Mouse (Mus musculus): ENCODE data around the gene Exosc5. TPM values are rescaled to one million over a fixed set of nuclear protein-coding genes. Genes with fewer than 3 reads are reported as not detected.
A peak's percentile ranks its signal among the peaks of the same experiment; 100 is the strongest.

Gene Exosc5
- polyA plus RNA-seq, 1 experiment from 2014 or later = 45.1 TPM

DNA sequence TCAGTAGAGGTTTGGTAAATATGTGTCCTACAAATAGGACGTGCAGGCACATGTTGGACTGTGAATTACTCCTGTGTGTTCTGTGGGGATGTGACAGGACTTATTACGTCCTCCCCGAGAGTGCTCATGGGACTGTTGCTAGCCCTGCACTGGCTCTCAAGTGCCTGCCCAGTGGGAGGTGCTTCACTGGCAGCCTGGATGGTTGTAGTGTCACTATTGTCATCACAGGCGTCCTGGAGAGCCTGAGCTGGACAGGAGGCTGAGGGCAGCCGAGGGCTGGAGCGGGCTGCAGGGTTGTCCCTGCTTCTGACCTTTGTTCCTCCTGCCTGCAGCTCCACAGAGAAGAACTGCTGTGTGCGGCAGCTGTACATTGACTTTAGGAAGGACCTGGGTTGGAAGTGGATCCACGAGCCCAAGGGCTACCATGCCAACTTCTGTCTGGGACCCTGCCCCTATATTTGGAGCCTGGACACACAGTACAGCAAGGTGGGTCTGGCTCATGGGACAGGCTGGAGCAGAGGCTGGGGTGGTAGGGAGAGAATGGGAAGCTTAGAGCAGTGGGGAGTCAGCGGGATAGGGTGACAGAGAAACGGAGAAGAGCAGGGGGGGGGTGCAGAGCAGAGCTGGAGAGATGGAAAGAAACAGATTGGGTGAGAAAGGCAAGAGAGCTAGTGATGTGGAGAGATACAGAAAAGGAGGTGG lies 45.0 kb downstream of the Exosc5 start:
- peak; percentile 21; the same call in 1 of the 2 replicates for ATAC-seq (ENCODE audit: low read depth)
- H3K4me3 ChIP-seq = peak overlapping the region; percentile 34; the same call in 1 of the 2 replicates
- 22% methylated on average over 10 of the region's 10 CpGs for WGBS
- H3K36me3 ChIP-seq = no peaks in the 10 kb centered on the region
- H3K9me3 ChIP-seq = no peaks in the 10 kb centered on the region
- H3K9ac ChIP-seq = peak overlapping the region; percentile 36; the same call in 1 of the 2 replicates
- no peak overlapping the region for H3K27ac ChIP-seq (replicated peaks)
- peaks cover 10% of the 10 kb centered on the region for H3K27me3 ChIP-seq
- H3K4me2 ChIP-seq = peak overlapping the region; percentile 59
- peaks cover 18% of the 10 kb centered on the region for H3K4me1 ChIP-seq (replicated peaks)

DNA sequence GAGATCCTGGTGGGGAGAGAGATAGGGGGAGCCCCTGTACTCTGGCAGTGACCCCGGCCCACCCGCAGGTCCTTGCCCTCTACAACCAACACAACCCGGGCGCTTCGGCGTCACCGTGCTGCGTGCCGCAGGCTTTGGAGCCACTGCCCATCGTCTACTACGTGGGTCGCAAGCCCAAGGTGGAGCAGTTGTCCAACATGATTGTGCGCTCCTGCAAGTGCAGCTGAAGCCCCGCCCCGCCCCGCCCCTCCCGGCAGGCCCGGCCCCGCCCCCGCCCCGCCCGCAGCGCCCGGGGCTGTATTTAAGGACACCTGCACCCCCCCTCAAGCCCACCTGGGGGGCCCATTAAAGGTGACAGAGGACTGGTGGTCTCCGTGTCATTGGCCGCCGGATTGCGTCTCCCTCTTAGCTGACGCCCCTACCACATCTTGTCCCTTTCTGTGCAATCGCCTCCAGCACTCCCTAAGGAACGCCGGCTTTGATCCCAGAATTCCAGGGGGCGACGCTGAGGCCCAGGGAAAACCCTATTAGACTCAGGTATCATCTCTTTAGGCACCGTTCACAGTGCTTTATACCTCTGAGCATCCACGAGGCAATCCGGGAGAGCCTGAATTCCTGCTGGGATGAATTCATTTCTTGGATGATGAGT lies 45.9 kb downstream of the Exosc5 start:
- peaks cover 22% of the 10 kb centered on the region for H3K4me1 ChIP-seq (replicated peaks)
- peak; percentile 49 for ATAC-seq (ENCODE audit: low read depth)
- peak overlapping the region; percentile 59 for H3K4me2 ChIP-seq
- H3K9me3 ChIP-seq = no peaks in the 10 kb centered on the region
- H3K27me3 ChIP-seq = peaks cover 10% of the 10 kb centered on the region
- no peak overlapping the region for H3K27ac ChIP-seq (replicated peaks)
- WGBS = 1% methylated on average over 37 of the region's 37 CpGs
- H3K36me3 ChIP-seq = no peaks in the 10 kb centered on the region
- peak overlapping the region; percentile 63 for H3K9ac ChIP-seq
- H3K4me3 ChIP-seq = peak overlapping the region; percentile 34

DNA sequence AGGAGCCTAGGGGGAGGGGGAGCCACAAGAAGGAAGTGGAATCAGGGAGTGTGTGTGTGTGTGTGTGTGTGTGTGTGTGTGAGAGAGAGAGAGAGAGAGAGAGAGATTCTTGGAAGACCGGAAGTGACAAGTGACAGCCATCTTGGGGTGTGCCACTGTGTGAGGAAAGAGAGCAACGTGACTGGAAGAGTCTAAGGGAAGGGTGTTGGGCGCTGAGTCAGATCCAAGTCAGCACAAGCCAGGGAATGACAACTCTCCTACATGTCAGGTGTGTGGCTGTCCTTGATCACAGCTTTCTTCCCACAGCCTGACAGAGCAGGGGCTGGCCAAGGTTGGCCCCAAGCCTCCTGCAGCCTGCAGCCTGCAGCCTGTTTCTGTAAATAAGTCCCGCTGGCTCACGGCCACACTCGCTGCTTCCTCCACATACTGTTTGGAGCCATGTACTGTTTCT lies 46.9 kb downstream of the Exosc5 start:
- Histone ChIP-seq H3K36me3 (no peaks in the 10 kb centered on the region), H3K27ac (replicated peaks) (no peak overlapping the region), H3K9ac (no peak overlapping the region), H3K27me3 (peaks cover 10% of the 10 kb centered on the region), H3K9me3 (no peaks in the 10 kb centered on the region), H3K4me1 (replicated peaks) (peaks cover 31% of the 10 kb centered on the region), H3K4me2 (no peak overlapping the region; the same call in 1 of the 2 replicates), H3K4me3 (no peak overlapping the region)
- no peak for ATAC-seq (ENCODE audit: low read depth)
- 69% methylated on average over 6 of the region's 6 CpGs for WGBS

DNA sequence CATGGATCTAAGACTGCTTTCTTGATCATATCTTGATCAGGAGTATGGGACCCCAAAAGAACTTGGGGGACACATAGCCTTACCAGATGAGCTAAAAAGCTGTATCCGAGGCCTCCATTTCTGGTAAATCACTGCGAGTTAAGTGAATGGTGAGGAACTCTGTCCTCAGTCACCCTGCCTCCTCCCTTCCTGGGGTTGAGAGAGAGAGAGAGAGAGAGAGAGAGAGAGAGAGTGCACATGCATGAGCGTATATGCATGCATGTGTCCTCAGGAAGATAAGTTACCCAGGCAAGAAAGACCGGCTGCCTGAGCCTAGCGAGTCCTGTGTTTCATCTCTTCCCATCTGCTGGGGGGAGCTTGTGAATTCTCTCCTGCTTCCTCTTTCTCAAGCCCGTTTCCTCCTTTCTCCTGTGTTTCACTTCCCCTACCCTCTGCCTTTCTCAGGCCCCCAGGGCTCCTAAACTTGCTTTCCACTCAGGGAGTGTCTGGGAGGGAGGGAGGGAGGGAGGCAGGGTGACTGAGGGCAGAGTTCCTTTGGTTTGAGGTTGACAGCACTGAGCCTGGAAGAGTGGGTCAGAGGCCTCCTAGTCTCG lies 47.7 kb downstream of the Exosc5 start:
- Histone ChIP-seq H3K4me3 (no peak overlapping the region), H3K27me3 (peaks cover 10% of the 10 kb centered on the region), H3K9me3 (no peaks in the 10 kb centered on the region), H3K9ac (no peak overlapping the region), H3K4me2 (no peak overlapping the region), H3K4me1 (replicated peaks) (peaks cover 40% of the 10 kb centered on the region), H3K27ac (replicated peaks) (0 out of 2 replicates have a peak overlapping the region, but pooled peaks have one; percentile 13), H3K36me3 (no peaks in the 10 kb centered on the region)
- WGBS = 54% methylated on average over 7 of the region's 7 CpGs
- ATAC-seq (ENCODE audit: low read depth) = no peak

DNA sequence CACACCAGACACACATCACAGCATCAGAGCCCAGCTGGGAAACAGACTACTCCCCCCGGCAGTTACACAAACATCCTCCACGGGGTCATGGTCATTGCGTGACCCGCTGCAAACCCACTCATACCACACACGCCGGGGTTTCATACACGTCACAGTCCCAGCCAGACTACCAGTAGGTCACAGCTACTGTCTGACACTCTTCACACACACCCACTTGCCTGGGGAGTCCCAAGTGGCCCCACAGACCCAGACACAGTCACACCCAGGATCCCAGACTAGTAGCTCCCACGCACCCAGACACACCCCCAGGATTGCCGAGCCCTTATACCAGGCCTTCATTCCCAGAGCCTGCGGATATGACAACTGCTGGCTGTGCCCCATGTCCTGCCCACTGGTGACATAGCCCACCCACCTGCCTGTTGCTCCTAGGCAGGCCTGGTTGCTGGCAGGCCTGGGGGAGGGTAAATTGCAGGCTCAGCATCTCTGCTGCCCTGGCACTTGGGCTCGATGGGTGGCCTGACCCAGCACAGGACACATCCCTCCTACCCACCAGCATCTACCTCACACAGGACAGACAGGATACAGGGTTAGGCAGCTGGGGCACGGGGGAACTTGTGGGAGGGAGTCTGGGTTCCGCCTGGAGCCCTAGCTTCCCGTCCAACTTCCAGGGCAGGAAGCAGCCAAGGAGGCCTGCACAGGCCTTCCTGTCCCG lies 48.8 kb downstream of the Exosc5 start:
- no peak overlapping the region for H3K9ac ChIP-seq
- H3K36me3 ChIP-seq = peaks cover 8% of the 10 kb centered on the region
- H3K4me2 ChIP-seq = no peak overlapping the region
- 59% methylated on average over 15 of the region's 15 CpGs for WGBS
- no peaks in the 10 kb centered on the region for H3K9me3 ChIP-seq
- H3K27me3 ChIP-seq = peaks cover 10% of the 10 kb centered on the region
- peaks cover 49% of the 10 kb centered on the region for H3K4me1 ChIP-seq (replicated peaks)
- peak overlapping the region; percentile 23; the same call in 1 of the 2 replicates for H3K27ac ChIP-seq (replicated peaks)
- H3K4me3 ChIP-seq = no peak overlapping the region
- ATAC-seq (ENCODE audit: low read depth) = no peak

DNA sequence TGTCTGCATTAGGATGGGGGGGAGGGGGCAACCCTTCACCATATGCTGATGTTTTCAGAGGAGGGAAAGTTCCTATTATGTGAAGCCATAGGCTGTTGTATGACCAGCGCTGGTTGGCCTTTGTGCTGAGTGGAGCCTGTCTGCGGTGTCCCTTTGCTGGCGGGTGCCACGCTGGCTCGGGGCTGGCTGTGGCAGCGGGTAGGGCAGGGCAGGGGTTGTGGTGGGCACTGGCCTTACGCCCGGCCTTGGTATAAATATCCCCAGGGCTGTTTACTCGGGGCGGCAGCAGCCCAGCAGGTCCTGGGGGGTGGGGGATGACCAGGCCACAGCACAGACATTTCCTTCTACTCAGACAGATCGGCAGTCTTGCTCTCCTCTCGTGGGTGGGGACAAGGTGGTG lies 51.0 kb downstream of the Exosc5 start:
- peaks cover 30% of the 10 kb centered on the region for H3K36me3 ChIP-seq
- 20% methylated on average over 12 of the region's 12 CpGs for WGBS
- H3K9me3 ChIP-seq = no peaks in the 10 kb centered on the region
- ATAC-seq (ENCODE audit: low read depth) = peak; percentile 9; the same call in 1 of the 2 replicates
- peaks cover 36% of the 10 kb centered on the region for H3K4me1 ChIP-seq (replicated peaks)
- H3K9ac ChIP-seq = peak overlapping the region; percentile 48
- no peak overlapping the region for H3K27ac ChIP-seq (replicated peaks)
- H3K27me3 ChIP-seq = no peaks in the 10 kb centered on the region; the same call in 1 of the 2 replicates
- no peak overlapping the region for H3K4me3 ChIP-seq
- H3K4me2 ChIP-seq = no peak overlapping the region

DNA sequence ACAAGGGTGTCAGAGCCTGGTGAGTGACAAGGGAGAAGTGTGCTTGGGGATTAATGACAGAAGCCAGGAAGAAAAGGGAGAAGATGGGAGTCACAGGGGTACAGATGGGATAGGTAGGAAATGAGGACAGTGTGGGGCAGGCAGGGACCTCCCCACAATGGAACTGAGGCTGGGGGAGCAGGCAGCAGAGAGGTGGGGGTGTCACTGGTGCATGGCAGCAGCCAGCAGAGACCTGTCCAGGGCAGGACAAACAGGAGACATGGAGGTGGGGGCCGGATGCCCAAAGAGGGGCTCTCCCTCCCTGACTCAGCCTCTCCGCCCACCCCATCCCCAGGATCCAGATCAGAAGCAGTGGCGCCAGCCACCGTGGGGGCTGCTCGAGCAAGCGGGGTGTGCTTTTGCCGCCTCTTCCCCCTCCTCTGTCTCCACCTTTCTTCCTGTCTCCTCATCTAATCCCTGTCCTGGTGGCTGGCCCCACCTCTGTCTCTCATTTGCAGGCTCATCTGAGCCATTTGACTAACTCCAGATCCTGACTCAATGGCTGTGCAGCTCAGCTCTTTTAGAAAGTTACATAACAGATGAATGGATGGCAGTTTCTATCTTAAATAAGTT lies 51.7 kb downstream of the Exosc5 start:
- H3K4me3 ChIP-seq = no peak overlapping the region
- peak; percentile 46 for ATAC-seq (ENCODE audit: low read depth)
- H3K9me3 ChIP-seq = no peaks in the 10 kb centered on the region
- H3K36me3 ChIP-seq = peaks cover 37% of the 10 kb centered on the region
- 5% methylated on average over 7 of the region's 7 CpGs for WGBS
- peak overlapping the region; percentile 21; the same call in 1 of the 2 replicates for H3K4me2 ChIP-seq
- H3K27ac ChIP-seq (replicated peaks) = no peak overlapping the region
- peaks cover 32% of the 10 kb centered on the region for H3K4me1 ChIP-seq (replicated peaks)
- peak overlapping the region; percentile 48 for H3K9ac ChIP-seq
- no peaks in the 10 kb centered on the region; the same call in 1 of the 2 replicates for H3K27me3 ChIP-seq

DNA sequence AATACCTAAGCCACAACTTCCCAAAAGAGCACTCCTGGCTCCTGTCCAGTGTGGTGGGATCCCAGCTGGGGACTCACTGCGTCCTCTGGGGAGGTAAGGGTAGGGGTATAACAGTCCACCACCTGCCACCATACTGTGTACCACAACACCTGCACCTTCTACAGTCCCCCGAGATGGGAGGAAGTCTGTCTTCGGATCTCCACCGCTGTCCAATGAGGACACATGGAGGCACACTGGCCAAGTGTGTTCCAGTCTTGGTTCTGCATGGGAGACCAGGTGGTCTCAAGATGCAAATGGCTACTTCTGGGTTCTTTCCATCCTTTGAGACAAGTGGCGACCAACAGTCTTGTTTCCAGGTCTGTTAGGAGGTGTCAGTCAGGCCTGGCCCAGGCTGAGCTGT lies 52.2 kb downstream of the Exosc5 start:
- no peak for ATAC-seq (ENCODE audit: low read depth)
- 65% methylated on average over 5 of the region's 5 CpGs for WGBS
- H3K36me3 ChIP-seq = peaks cover 43% of the 10 kb centered on the region

DNA sequence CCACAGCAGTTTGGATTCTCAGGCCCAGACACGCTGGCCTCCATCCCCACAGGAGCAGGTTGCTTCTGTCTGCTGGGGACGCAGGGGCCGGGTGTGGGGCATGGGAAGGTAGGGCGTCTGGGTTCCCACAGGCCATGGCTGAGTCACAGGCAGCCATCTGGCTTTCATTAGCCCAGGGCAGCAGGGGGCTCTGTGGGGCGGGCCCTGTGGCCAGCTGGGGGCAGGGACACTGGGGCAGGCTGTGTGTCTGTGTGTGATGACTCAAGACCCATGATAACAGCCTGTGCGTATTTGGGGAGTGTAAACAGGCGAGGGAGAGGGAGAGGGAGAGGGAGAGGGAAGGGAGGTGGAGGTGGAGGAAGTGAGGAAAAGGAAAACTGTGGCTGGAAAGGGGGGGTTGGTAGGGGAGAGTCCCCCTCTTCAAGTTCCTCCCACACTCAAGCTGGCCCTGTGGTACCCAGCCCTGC lies 52.8 kb downstream of the Exosc5 start:
- Histone ChIP-seq H3K4me2 (no peak overlapping the region), H3K4me3 (no peak overlapping the region), H3K9me3 (no peaks in the 10 kb centered on the region), H3K36me3 (peaks cover 46% of the 10 kb centered on the region), H3K27me3 (no peaks in the 10 kb centered on the region), H3K27ac (replicated peaks) (peak overlapping the region; percentile 14; the same call in 1 of the 2 replicates), H3K4me1 (replicated peaks) (peaks cover 32% of the 10 kb centered on the region), H3K9ac (peak overlapping the region; percentile 55; the same call in 1 of the 2 replicates)
- ATAC-seq (ENCODE audit: low read depth) = peak; percentile 3; the same call in 1 of the 2 replicates
- WGBS = 32% methylated on average over 7 of the region's 7 CpGs

More for the DNA sequence above, 52.2 kb downstream of the Exosc5 start:
- H3K9me3 ChIP-seq = no peaks in the 10 kb centered on the region
- no peak overlapping the region for H3K4me2 ChIP-seq
- no peak overlapping the region for H3K4me3 ChIP-seq
- H3K27ac ChIP-seq (replicated peaks) = 0 out of 2 replicates have a peak overlapping the region, but pooled peaks have one; percentile 14
- peaks cover 32% of the 10 kb centered on the region for H3K4me1 ChIP-seq (replicated peaks)
- 0 out of 2 replicates have a peak overlapping the region, but pooled peaks have one; percentile 48 for H3K9ac ChIP-seq
- no peaks in the 10 kb centered on the region for H3K27me3 ChIP-seq

DNA sequence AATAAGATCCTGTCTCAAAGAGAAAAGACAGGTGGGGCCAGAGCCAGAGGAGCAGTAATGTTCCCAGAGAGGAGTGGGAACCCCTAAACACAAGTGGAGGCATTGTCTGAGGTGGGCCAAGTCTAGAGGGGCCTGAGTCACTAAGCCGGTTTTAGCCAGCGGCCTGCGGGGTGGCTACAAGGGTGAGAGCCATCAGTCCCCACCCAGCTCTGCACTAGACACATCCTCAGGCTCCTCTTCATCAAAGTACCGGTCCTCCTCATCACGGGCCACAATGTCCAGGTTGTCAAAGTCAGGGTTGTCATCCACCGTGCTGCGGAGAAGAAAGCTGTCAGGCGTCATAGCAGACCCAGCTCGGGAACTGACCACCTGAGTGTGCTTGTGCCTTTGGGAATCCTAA lies 53.8 kb downstream of the Exosc5 start:
- H3K36me3 ChIP-seq = peaks cover 46% of the 10 kb centered on the region
- ATAC-seq (ENCODE audit: low read depth) = no peak
- WGBS = 94% methylated on average over 9 of the region's 9 CpGs
- H3K9me3 ChIP-seq = no peaks in the 10 kb centered on the region
- no peaks in the 10 kb centered on the region for H3K27me3 ChIP-seq
- H3K4me2 ChIP-seq = no peak overlapping the region
- H3K4me1 ChIP-seq (replicated peaks) = peaks cover 40% of the 10 kb centered on the region
- H3K9ac ChIP-seq = 0 out of 2 replicates have a peak overlapping the region, but pooled peaks have one; percentile 55
- H3K27ac ChIP-seq (replicated peaks) = no peak overlapping the region
- no peak overlapping the region for H3K4me3 ChIP-seq

DNA sequence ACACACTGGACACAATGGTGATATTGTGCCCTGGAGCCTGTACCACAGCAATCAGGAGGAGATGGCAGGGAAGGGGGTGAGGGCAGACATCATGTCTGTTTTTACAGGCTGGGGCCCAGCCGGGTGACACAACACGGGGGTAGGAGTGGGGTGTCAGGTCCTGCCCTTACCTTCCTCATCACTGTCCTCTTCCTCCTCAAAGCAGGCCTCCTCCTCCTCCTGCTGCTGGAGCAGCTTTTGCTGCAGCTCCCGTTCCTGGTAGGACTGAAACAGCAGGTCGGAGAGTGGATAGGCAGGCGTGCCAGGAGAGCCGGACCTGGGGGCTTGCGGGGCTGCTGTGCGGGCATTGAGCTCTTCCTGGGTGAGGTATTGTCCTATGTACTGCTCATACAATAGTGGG lies 55.6 kb downstream of the Exosc5 start:
- no peak for ATAC-seq (ENCODE audit: low read depth)

More for the DNA sequence above, 55.6 kb downstream of the Exosc5 start:
- Histone ChIP-seq H3K4me3 (no peak overlapping the region), H3K4me1 (replicated peaks) (peaks cover 50% of the 10 kb centered on the region), H3K36me3 (peaks cover 46% of the 10 kb centered on the region), H3K27me3 (no peaks in the 10 kb centered on the region), H3K9me3 (no peaks in the 10 kb centered on the region), H3K9ac (no peak overlapping the region), H3K27ac (replicated peaks) (no peak overlapping the region), H3K4me2 (no peak overlapping the region)
- 94% methylated on average over 8 of the region's 8 CpGs for WGBS

Data from neural tube, embryonic 13.5 days (tissue).